Mouse (Mus musculus) liver (tissue): ENCODE measurements around the gene Sp2.

Source experiments
- DNase-seq: peaks from one replicate; pipeline ENCODE4 v3.0.0-alpha.2; 2020; ENCODE audit warnings: mixed read lengths

The Sp2 gene

DNA sequence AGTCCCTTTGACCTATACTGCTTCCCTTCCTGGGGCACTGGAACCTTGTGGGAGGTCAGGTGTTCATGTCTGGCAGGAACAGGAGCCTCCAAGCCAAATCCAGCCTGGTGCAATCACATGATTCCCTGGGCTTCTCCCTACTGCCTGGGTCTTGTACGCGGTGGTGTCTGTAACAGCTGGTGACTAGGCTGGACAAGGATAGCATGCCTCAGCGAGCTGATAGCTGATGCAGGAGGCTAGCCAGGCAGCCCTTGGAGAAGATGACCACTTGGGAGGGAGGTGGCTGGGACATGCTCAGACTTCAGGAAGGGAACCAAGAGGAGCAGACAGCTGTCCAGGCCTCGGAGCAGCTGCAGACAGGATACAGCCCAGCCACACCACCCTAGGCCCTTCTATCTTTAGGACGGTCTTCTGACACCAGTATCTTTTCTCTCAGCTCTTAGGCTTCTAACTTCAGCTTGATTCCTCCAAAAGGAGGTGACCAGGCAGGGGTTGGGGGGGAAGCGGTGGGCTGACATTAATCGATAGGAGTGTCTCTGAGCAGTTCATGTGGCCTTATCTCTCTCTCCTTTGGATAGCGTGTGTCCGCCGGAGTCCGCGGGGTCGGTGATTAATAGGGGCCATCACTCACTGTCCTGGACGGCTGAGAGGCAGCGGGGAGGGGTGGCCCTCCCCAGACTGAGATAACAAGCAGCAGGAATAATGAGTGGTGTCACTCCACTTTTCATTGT, 76.2 kb downstream of the Sp2 start:
- DNase-seq = no peak
